In the genomic region with DNA sequence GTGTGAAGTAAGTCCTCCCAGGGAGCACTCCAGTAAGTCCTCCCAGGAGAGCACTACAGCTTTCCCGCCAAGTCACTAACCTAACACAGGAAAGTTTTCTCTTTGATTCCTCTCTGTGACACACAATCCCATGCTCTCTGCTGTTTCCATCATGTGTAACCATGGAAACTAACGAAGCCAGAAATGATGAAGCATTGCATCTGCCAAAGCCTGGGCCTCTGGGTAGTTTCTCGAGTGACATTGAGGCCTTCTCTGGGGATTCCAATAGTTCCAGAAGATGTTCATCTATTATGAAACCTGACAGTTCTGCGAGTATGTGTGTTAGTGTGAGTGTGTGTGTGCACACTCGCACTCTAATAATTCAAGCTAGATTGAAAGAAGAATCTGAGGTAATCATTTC, we compare ENCODE assay signal across 13 mouse cellular contexts.
"Had no signal": no experiment of that assay in that cellular context is flagged by ENCODE, and none has a peak within 500 bp of the region (broad histone marks: within the 10 kb centered on the region; RNA-seq: fewer than 3 reads in every experiment).

No protein-coding gene starts in this region.

- H3K27ac ChIP-seq: left cerebral cortex, adult 2 months; limb, embryonic 10.5 days; liver, embryonic 15.5 days; neural tube, embryonic 15.5 days had no signal

- H3K4me3 ChIP-seq: left cerebral cortex, adult 2 months; limb, embryonic 10.5 days; liver, embryonic 15.5 days; neural tube, embryonic 15.5 days had no signal

- H3K9me3 ChIP-seq: limb, embryonic 10.5 days; liver, embryonic 15.5 days; neural tube, embryonic 15.5 days had no signal

- H3K4me2 ChIP-seq: liver, embryonic 11.5 days; liver, embryonic 15.5 days; neural tube, embryonic 15.5 days had no signal

- H3K36me3 ChIP-seq: limb, embryonic 10.5 days; liver, embryonic 15.5 days; neural tube, embryonic 15.5 days had no signal

- H3K4me1 ChIP-seq: liver, embryonic 15.5 days; neural tube, embryonic 15.5 days had no signal

- ATAC-seq: lung, postnatal 0 days; midbrain, embryonic 16.5 days had no signal

- H3K27me3 ChIP-seq: liver, embryonic 15.5 days; neural tube, embryonic 15.5 days had no signal

- H3K9ac ChIP-seq: liver, embryonic 15.5 days; neural tube, embryonic 15.5 days had no signal

- DNase-seq: kidney, postnatal 25 days; lung, adult 2 months; lung, postnatal 36 days; right cerebral cortex, adult 18-20 months; right cerebral cortex, postnatal 25 days; thymus, postnatal 36 days had no signal
